Comparison of ENCODE assay signal across 7 mouse cellular contexts in the genomic region with DNA sequence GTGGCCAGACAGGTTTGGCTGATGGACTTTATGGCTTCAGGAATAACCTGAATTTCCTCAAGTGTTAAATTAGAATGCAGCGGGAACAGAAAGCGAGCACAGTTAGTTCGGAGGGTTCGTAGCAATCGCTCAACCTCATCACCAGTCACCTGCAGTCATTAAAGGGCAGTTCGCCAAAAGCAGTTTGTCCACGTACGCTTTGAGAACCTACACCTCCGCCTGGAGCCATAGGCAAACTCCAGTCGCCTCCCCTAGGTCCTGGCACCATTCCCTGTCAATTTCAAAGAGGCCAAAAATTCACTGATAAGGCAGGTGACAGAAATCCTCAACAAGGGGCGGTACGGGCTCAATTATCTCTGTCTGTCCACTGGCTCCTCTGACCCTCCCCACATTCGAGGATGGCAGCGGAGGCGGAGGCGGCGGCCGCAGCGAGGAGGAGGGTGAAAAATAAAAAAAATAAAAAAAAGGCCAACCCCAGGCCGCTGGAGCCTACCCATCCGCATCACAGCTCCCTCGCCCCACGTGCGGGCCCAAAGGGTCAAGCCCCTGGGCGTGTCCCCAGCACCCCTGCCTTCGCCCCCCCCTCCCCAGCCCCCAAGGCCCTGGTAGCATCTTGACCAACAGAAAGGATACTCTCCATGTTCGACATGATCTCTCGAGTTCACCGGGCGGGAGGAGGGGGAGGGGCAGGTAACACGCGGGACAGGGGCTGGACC. TPM values are rescaled to one million over a fixed set of nuclear protein-coding genes. Genes with fewer than 3 reads are reported as not detected.
A peak's percentile ranks its signal among the peaks of the same experiment; 100 is the strongest.
DNase-seq lines count a peak whose midpoint lies in the region; TF ChIP-seq lines count a peak whose summit lies in the region.

No protein-coding gene starts in this region.

- no peak for TF ChIP-seq RAD21 in MEL (IDR thresholded peaks at IDR 0.05; ENCODE audit: low read depth, low read length)

- peak overlapping the region; percentile 65 to 89 for H3K4me3 ChIP-seq in MEL (ENCODE audit: control insufficient read depth in 1 of 2, insufficient read depth in 1 of 2, low read depth in 2 of 2, low read length in 2 of 2)
- peak overlapping the region; percentile 80 for H3K4me3 ChIP-seq in brown adipose tissue, adult 24 weeks (ENCODE audit: insufficient read depth, low read depth, low read length)
- peak overlapping the region; percentile 61 for H3K4me3 ChIP-seq in forebrain, embryonic 10.5 days
- peak overlapping the region; percentile 68 for H3K4me3 ChIP-seq in layer of hippocampus, adult 2 months

- H3K36me3 ChIP-seq in MEL (ENCODE audit: control insufficient read depth in 1 of 2, insufficient read depth in 2 of 2, low read length in 2 of 2), result peaks cover 0 to 20% of the 10 kb centered on the region in 2 experiments; a peak in 3 of 4 replicates
- no peaks in the 10 kb centered on the region for H3K36me3 ChIP-seq in forebrain, embryonic 10.5 days (replicated peaks)

- H3K4me1 ChIP-seq in MEL (ENCODE audit: control insufficient read depth in 1 of 2, insufficient read depth in 2 of 2, low read length in 2 of 2), result peaks cover 4 to 9% of the 10 kb centered on the region in 2 experiments; a peak in 3 of 4 replicates
- no peaks in the 10 kb centered on the region for H3K4me1 ChIP-seq in brown adipose tissue, adult 24 weeks (ENCODE audit: control insufficient read depth, insufficient read depth, insufficient read length, low read length)
- no peaks in the 10 kb centered on the region for H3K4me1 ChIP-seq in forebrain, embryonic 10.5 days

- peak overlapping the region; percentile 82 for H3K9ac ChIP-seq in MEL (ENCODE audit: control insufficient read depth, low read depth, low read length, poor library complexity, severe bottlenecking)

- no peak for TF ChIP-seq POLR2A in MEL (IDR thresholded peaks at IDR 0.05; ENCODE audit: control insufficient read depth in 1 of 2, insufficient read depth in 1 of 2, low read depth in 1 of 2, low read length in 2 of 2, poor library complexity in 1 of 2)

- H3K27ac ChIP-seq in MEL (ENCODE audit: control insufficient read depth, low read depth, low read length), result peak overlapping the region; percentile 59
- no peak overlapping the region for H3K27ac ChIP-seq in brown adipose tissue, adult 24 weeks (replicated peaks; ENCODE audit: low read depth, low read length)
- H3K27ac ChIP-seq in forebrain, embryonic 10.5 days, result peak overlapping the region; percentile 86
- peak overlapping the region; percentile 76 for H3K27ac ChIP-seq in layer of hippocampus, adult 2 months

- peak; percentile 30 to 33; a peak in 1 of 4 replicates for TF ChIP-seq EP300 in MEL (IDR thresholded peaks at IDR 0.05; ENCODE audit: low read depth in 1 of 2, low read length in 2 of 2)

- peak; percentile 90 for DNase-seq in MEL (ENCODE audit: low read depth, low spot score)
- DNase-seq in forebrain, embryonic 10.5 days (ENCODE audit: extremely low spot score, low spot score), result no peak
- DNase-seq in heart, postnatal 4 days, result peak; percentile 31
- no peak for DNase-seq in layer of hippocampus, adult 2 months (ENCODE audit: low spot score in 2 of 2)
- DNase-seq in lung, postnatal 14 days, result peak; percentile 28
- peak; percentile 23 for DNase-seq in retina, embryonic 14.5 days (ENCODE audit: low spot score)

- 16% methylated on average over 31 of the region's 32 CpGs for WGBS in forebrain, embryonic 10.5 days

- peaks cover 10% of the 10 kb centered on the region for H3K79me2 ChIP-seq in MEL (ENCODE audit: control insufficient read depth, insufficient read depth, low read length, poor library complexity)

- no peaks in the 10 kb centered on the region for H3K27me3 ChIP-seq in MEL (ENCODE audit: control insufficient read depth in 1 of 2, insufficient read depth in 2 of 2, low read length in 2 of 2)
- peaks cover 3% of the 10 kb centered on the region; the same call in 1 of the 2 replicates for H3K27me3 ChIP-seq in forebrain, embryonic 10.5 days (ENCODE audit: poor library complexity, severe bottlenecking)

- no peaks in the 10 kb centered on the region for H3K9me3 ChIP-seq in MEL (replicated peaks; ENCODE audit: insufficient read depth, low read length)
- H3K9me3 ChIP-seq in forebrain, embryonic 10.5 days, result no peaks in the 10 kb centered on the region

- TF ChIP-seq CTCF in MEL (IDR thresholded peaks at IDR 0.05 in 2 of 3, conservative IDR thresholded peaks at IDR 0.05 in 1 of 3; ENCODE audit: control insufficient read depth in 1 of 3, insufficient read depth in 1 of 3, low read depth in 2 of 3, low read length in 3 of 3, poor library complexity in 1 of 3, severe bottlenecking in 1 of 3), result no peak
- no peak for TF ChIP-seq CTCF in layer of hippocampus, adult 2 months (conservative IDR thresholded peaks at IDR 0.05)

TF ChIP-seq in MEL, 35 proteins besides CTCF, POLR2A, EP300 and RAD21:
- TF ChIP-seq KAT2A (conservative IDR thresholded peaks at IDR 0.05; ENCODE audit: low read depth, low read length) (no peak), JUND (IDR thresholded peaks at IDR 0.05; ENCODE audit: low read depth, low read length) (no peak), TBP (IDR thresholded peaks at IDR 0.05; ENCODE audit: low read depth, low read length) (0 out of 2 replicates have a peak, but pooled peaks have one; percentile 53), POLR2AphosphoS2 (IDR thresholded peaks at IDR 0.05; ENCODE audit: low read length) (0 out of 2 replicates have a peak, but pooled peaks have one; percentile 39), ZNF384 (IDR thresholded peaks at IDR 0.05; ENCODE audit: low read depth, low read length) (peak; percentile 71), USF2 (IDR thresholded peaks at IDR 0.05; ENCODE audit: borderline replicate concordance in 1 of 2, insufficient read depth in 1 of 2, low read depth in 1 of 2, low read length in 2 of 2) (0 out of 4 replicates have a peak, but pooled peaks of 1 of the 2 experiments have one; percentile 6), NRF1 (IDR thresholded peaks at IDR 0.05; ENCODE audit: insufficient read depth, low read depth, low read length, poor library complexity, severe bottlenecking) (no peak), ETS1 (IDR thresholded peaks at IDR 0.05; ENCODE audit: low read depth, low read length) (peak; percentile 52), SIN3A (IDR thresholded peaks at IDR 0.05; ENCODE audit: low read length) (peak; percentile 16; the same call in 1 of the 2 replicates), MAX (IDR thresholded peaks at IDR 0.05; ENCODE audit: low read length) (no peak), SMC3 (IDR thresholded peaks at IDR 0.05; ENCODE audit: low read depth, low read length) (no peak), POLR2AphosphoS5 (IDR thresholded peaks at IDR 0.05; ENCODE audit: borderline replicate concordance, low read depth, low read length) (peak; percentile 19; the same call in 1 of the 2 replicates), GATA1 (IDR thresholded peaks at IDR 0.05; ENCODE audit: low read depth, low read length) (peak; percentile 47; the same call in 1 of the 2 replicates), RCOR1 (IDR thresholded peaks at IDR 0.05; ENCODE audit: low read depth, low read length) (no peak; the same call in 1 of the 2 replicates)
TF ChIP-seq in MEL: peak in this region for 8.

RNA-seq across cellular contexts. Expression of a gene that starts 0.5 kb away (rescaled TPM):
- total RNA-seq in MEL (2012; rRNA removed), result 24.6 and 26.2 TPM in 2 replicates
- polyA plus RNA-seq in MEL (2012; ENCODE audit: insufficient read depth in 1 of 2, insufficient read length in 2 of 2, low read depth in 1 of 2, low replicate concordance in 2 of 2, missing spikeins in 1 of 2), result 10 to 100 TPM; 34.4 to 49.5 TPM
- 3.8 and 4.2 TPM in 2 replicates for polyA plus RNA-seq in brown adipose tissue, adult 24 weeks (2012; ENCODE audit: insufficient read depth, insufficient read length, missing spikeins)
- 6.5 and 7.8 TPM in 2 replicates for polyA plus RNA-seq in forebrain, embryonic 10.5 days (2016; fragmentation: Nextera tagmentation; extraction: Ambion mirVana)
- 10 to 100 TPM; 10.1 to 10.5 TPM for total RNA-seq in heart, postnatal 4 days (2021)
- total RNA-seq in layer of hippocampus, adult 2 months (2021), result 10 to 100 TPM; 27.2 to 33.6 TPM

RNA-seq across cellular contexts. Expression of a gene that starts 23.3 kb away (rescaled TPM):
- total RNA-seq in MEL (2012; rRNA removed), result 2.2 and 3.0 TPM in 2 replicates
- polyA plus RNA-seq in MEL (2012; ENCODE audit: insufficient read depth in 1 of 2, insufficient read length in 2 of 2, low read depth in 1 of 2, low replicate concordance in 2 of 2, missing spikeins in 1 of 2), result 1 to 10 TPM in 1 of 2 experiments, not detected in 1; 2.0 TPM
- polyA plus RNA-seq in brown adipose tissue, adult 24 weeks (2012; ENCODE audit: insufficient read depth, insufficient read length, missing spikeins), result not detected in 2 replicates
- 0.33 TPM in 1 of 2 replicates, not detected in the other for polyA plus RNA-seq in forebrain, embryonic 10.5 days (2016; fragmentation: Nextera tagmentation; extraction: Ambion mirVana)
- not detected for total RNA-seq in heart, postnatal 4 days (2021)
- not detected for total RNA-seq in layer of hippocampus, adult 2 months (2021)

Comparison
In these comparisons a context has a peak if more than half of its experiments do, and no peak if none do; other contexts are left out.
1. DNase-seq: peak in MEL (single experiment), heart, postnatal 4 days (single experiment), lung, postnatal 14 days (single experiment) and retina, embryonic 14.5 days (single experiment); none in forebrain, embryonic 10.5 days (single experiment) and layer of hippocampus, adult 2 months (0 of 2).
2. Peak in every context shown above with its lines, with median percentiles within 50 percentile points of each other: H3K4me3 ChIP-seq.